Mouse (Mus musculus) bone marrow macrophage, adult 2 months (primary cell): ENCODE data around the gene Fkbp15.

Experiments
- CTCF ChIP-seq: IDR thresholded peaks from 2 replicates; pipeline ENCODE4 v1.5.1; 2012; ENCODE audit warnings: low read depth, mild to moderate bottlenecking, low read length, moderate library complexity
- POLR2A ChIP-seq: IDR thresholded peaks from 2 replicates; pipeline ENCODE4 v1.6.1; 2012; ENCODE audit warnings: mild to moderate bottlenecking, low read depth, low read length, borderline replicate concordance

DNA sequence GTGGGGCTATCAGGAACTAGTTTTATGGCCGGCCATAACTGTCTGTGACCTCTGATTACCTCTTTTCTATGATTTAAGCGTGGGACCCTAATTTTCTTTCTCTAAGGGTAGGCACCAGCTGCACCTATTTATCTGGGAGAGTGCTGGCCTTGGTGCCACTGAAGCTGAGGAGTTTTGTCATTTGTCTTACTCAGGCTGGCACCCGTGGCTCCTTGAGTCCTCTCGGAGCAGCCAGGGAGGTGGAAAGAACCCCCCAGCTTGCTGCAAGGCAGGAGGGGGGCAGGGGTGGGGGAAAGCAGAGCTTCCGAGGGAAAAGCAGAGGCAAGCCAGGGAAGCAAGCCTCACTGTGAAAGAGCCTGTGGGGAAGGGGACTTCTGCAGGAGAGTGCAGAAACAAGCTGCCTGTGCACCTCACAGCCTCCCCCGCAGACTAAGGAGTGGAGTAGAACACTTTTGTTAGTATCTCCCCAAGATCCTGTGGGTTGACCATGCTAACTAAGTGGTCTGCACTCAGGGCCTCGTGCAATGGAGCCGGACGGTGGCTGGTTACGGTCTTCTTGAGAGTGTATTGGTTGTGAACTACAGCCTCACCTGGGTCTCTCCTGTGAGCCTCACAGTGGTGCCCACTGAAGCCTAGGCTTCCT is 67.0 kb downstream of the Fkbp15 start:
- TF ChIP-seq CTCF (no peak), POLR2A (no peak)
